Mouse (Mus musculus) kidney, embryonic 14.5 days (tissue): ENCODE data around the gene Nom1. TPM values are rescaled to one million over a fixed set of nuclear protein-coding genes. Genes with fewer than 3 reads are reported as not detected.
A peak's percentile ranks its signal among the peaks of the same experiment; 100 is the strongest.
"Not testable (repeated sequence)": the region's sequence is repeated elsewhere in the genome, so short reads cannot be mapped to it uniquely, and the experiment has no call there.

Experiments used
- ATAC-seq: fragments of 200-750 bp; cut with Nextera tagmentation; 2 replicates; pipeline ENCODE4 v1.8.0; 2017; ENCODE audit warnings: moderate number of reproducible peaks, mild to moderate bottlenecking, moderate TSS enrichment, moderate library complexity; ENCODE audit not compliant: low FRiP score, low TSS enrichment
- H3K27ac ChIP-seq: fragments of 300-500 bp; sonication (generic); 2 replicates; pipeline ENCODE4 v1.5.1; 2014; ENCODE audit warnings: low read depth, mild to moderate bottlenecking, low read length, moderate library complexity, mixed read lengths
- H3K27me3 ChIP-seq: fragments of 300-500 bp; sonication (generic); 2 replicates; pipeline ENCODE4 v1.6.1; 2014; ENCODE audit warnings: mild to moderate bottlenecking, low read length; ENCODE audit not compliant: control insufficient read depth, insufficient read depth
- H3K36me3 ChIP-seq: fragments of 300-500 bp; sonication (generic); 2 replicates; pipeline ENCODE4 v1.6.1; 2014; ENCODE audit warnings: low read length, mixed read lengths; ENCODE audit not compliant: control insufficient read depth, insufficient read depth
- H3K4me1 ChIP-seq: fragments of 300-500 bp; sonication (generic); 2 replicates; pipeline ENCODE4 v1.6.1; 2014; ENCODE audit warnings: low read length, mixed read lengths; ENCODE audit not compliant: control insufficient read depth, insufficient read depth
- H3K4me2 ChIP-seq: fragments of 300-500 bp; sonication (generic); replicated peaks from 2 replicates; pipeline ENCODE4 v1.6.1; 2014; ENCODE audit warnings: low read depth, mild to moderate bottlenecking, low read length
- H3K4me3 ChIP-seq: fragments of 300-500 bp; sonication (generic); 2 replicates; pipeline ENCODE4 v1.5.1; 2014; ENCODE audit warnings: mild to moderate bottlenecking, low read length
- H3K9ac ChIP-seq: fragments of 300-500 bp; sonication (generic); 2 replicates; pipeline ENCODE4 v1.6.1; 2014; ENCODE audit warnings: low read depth, mild to moderate bottlenecking, low read length, moderate library complexity
- H3K9me3 ChIP-seq: fragments of 300-500 bp; sonication (generic); 2 replicates; pipeline ENCODE4 v1.6.1; 2016; ENCODE audit warnings: low read length; ENCODE audit not compliant: control insufficient read depth
- WGBS: fragments of 180-500 bp; shearing (Covaris S2); extraction: QIAGEN DNeasy Blood & Tissue Kit; methylation state at CpG from one replicate; pipeline ENCODE4 v1.1.7; 2014; 5-methylcytosine and 5-hydroxymethylcytosine counted together
- polyA plus RNA-seq: library from polyadenylated mRNA; unstranded; fragments of >200 nt; fragmentation: Nextera tagmentation; extraction: Ambion mirVana; gene quantifications from 2 replicates; pipeline ENCODE4 v1.2.1, GENCODE M21; 2014

The Nom1 gene
- polyA plus RNA-seq, 1 experiment from 2014 or later = 20.7 TPM

DNA sequence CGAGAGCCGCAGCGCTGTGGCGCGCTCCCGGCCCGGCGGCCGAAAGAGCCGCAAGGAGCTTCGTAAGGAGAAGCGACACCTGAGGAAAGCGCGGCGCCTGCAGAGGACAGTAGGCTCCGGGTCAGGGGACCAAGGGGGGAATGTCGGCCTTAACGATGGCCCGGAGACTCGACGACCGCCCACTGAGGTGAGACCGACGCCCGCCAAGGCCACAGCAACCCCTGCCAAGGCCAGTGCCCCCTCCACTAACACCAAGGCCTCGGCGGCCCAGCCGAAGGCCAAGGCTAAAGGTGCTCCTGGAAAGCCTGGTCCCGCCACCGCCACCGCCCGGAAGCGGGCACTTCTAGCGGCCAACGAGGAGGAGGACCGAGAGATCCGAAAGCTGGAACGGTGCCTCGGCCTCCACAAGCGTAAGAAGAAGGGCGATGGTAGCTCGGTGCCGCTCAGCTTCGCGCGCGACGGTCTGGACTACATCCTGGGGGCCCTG, 451 bp downstream of the Nom1 start:
- Histone ChIP-seq H3K4me1 (peaks cover 14% of the 10 kb centered on the region), H3K27ac (peak overlapping the region; percentile 67), H3K36me3 (peaks cover 37% of the 10 kb centered on the region), H3K9me3 (no peaks in the 10 kb centered on the region), H3K27me3 (peaks cover 3% of the 10 kb centered on the region; the same call in 1 of the 2 replicates), H3K9ac (peak overlapping the region; percentile 84), H3K4me3 (peak overlapping the region; percentile 95), H3K4me2 (peak overlapping the region; percentile 91)
- under 1% methylated on average over 45 of the region's 48 CpGs for WGBS
- ATAC-seq = peak; percentile 74

- 46% methylated on average over 8 of the region's 8 CpGs for WGBS
- Histone ChIP-seq H3K27ac (no peak overlapping the region), H3K4me2 (peak overlapping the region; percentile 91)
These were observed 1.0 kb downstream of the Nom1 start for GRCm38 (mm10) chr5:29435491-29435890.

GRCm38 (mm10) chr5:29436728-29437127, 2.3 kb downstream of the Nom1 start:
- H3K27ac ChIP-seq, H3K9me3 ChIP-seq, H3K27me3 ChIP-seq, H3K9ac ChIP-seq, ATAC-seq, H3K4me3 ChIP-seq: not testable (repeated sequence)
- peaks cover 14% of the 10 kb centered on the region for H3K4me1 ChIP-seq
- peaks cover 54% of the 10 kb centered on the region for H3K36me3 ChIP-seq
- 0 out of 2 replicates have a peak overlapping the region, but pooled peaks have one; percentile 91 for H3K4me2 ChIP-seq
- 95% methylated on average over 6 of the region's 6 CpGs for whole genome bisulfite sequencing

More at GRCm38 (mm10) chr5:29435491-29435890, 1.0 kb downstream of the Nom1 start:
- no peaks in the 10 kb centered on the region for H3K9me3 ChIP-seq
- peaks cover 14% of the 10 kb centered on the region for H3K4me1 ChIP-seq
- peaks cover 3% of the 10 kb centered on the region; the same call in 1 of the 2 replicates for H3K27me3 ChIP-seq
- peaks cover 42% of the 10 kb centered on the region for H3K36me3 ChIP-seq
- ATAC-seq = no peak
- peak overlapping the region; percentile 95 for H3K4me3 ChIP-seq
- peak overlapping the region; percentile 84 for H3K9ac ChIP-seq

DNA sequence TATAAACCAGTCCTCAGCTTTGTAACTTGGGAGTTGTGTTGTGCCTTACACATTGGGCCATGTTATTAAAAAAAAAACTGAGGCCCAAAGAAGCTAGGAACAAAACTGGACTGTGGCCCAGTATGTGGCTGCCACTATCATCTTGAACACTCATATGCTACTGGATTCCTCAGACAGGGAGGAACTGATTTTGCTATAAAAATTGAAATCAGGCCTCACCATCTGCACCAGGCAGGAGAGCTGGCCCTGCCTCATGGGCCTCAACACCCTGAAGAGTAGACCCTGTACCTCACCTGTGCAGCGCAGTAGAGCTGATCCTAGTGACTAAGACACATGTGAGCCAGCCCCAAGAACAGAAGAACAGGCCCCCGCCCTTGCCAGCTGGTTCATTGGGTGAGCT, 10.8 kb downstream of the Nom1 start:
- H3K4me2 ChIP-seq = no peak overlapping the region

DNA sequence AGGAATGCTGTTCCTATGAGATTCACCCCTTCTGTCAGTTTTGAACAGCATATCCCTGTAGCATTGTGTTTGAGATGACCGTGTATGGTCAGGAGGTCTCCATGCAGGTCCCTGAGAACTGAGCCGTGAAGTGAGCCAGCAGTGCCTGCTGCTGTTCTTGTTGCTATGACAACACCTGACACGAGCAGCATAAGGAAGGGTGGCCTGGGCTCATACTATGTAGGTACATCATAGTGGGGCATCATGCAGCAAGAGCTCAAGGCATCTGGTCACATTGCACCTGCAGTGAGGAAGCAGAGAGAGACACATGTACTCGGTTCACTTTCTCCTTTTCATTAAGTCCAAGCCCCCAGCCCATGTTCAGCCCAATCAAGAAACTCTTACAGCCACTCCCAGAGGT, 17.9 kb downstream of the Nom1 start:
- no peak overlapping the region for H3K27ac ChIP-seq
- peaks cover 66% of the 10 kb centered on the region for H3K36me3 ChIP-seq
- no peak overlapping the region for H3K4me3 ChIP-seq
- no peak overlapping the region for H3K9ac ChIP-seq
- no peak overlapping the region for H3K4me2 ChIP-seq
- ATAC-seq = no peak
- H3K4me1 ChIP-seq = no peaks in the 10 kb centered on the region
- H3K9me3 ChIP-seq = no peaks in the 10 kb centered on the region
- 63% methylated on average over 4 of the region's 4 CpGs for WGBS
- H3K27me3 ChIP-seq = no peaks in the 10 kb centered on the region

More for the DNA sequence above, 10.8 kb downstream of the Nom1 start:
- Histone ChIP-seq H3K27ac (no peak overlapping the region), H3K36me3 (peaks cover 91% of the 10 kb centered on the region), H3K4me3 (no peak overlapping the region), H3K9ac (no peak overlapping the region), H3K9me3 (no peaks in the 10 kb centered on the region), H3K27me3 (no peaks in the 10 kb centered on the region), H3K4me1 (no peaks in the 10 kb centered on the region)
- ATAC-seq = no peak
- WGBS = 98% methylated on average over 2 of the region's 2 CpGs

- no peaks in the 10 kb centered on the region for H3K9me3 ChIP-seq
- H3K27ac ChIP-seq = no peak overlapping the region
- no peak overlapping the region for H3K4me3 ChIP-seq
- no peak overlapping the region for H3K9ac ChIP-seq
- no peaks in the 10 kb centered on the region for H3K4me1 ChIP-seq
- H3K36me3 ChIP-seq = peaks cover 35% of the 10 kb centered on the region; the same call in 1 of the 2 replicates
- no peak for ATAC-seq
- 83% methylated on average over 5 of the region's 5 CpGs for WGBS
- H3K4me2 ChIP-seq = no peak overlapping the region
- no peaks in the 10 kb centered on the region for H3K27me3 ChIP-seq
These were observed 22.6 kb downstream of the Nom1 start for GRCm38 (mm10) chr5:29456895-29457656.

- ATAC-seq = no peak
- 45% methylated on average over 9 of the region's 9 CpGs for WGBS
- no peak overlapping the region for H3K27ac ChIP-seq
- H3K9me3 ChIP-seq = no peaks in the 10 kb centered on the region
- no peak overlapping the region for H3K9ac ChIP-seq
- H3K27me3 ChIP-seq = peaks cover 20% of the 10 kb centered on the region
- no peak overlapping the region for H3K4me3 ChIP-seq
- no peak overlapping the region for H3K4me2 ChIP-seq
- H3K4me1 ChIP-seq = no peaks in the 10 kb centered on the region
- H3K36me3 ChIP-seq = peaks cover 8% of the 10 kb centered on the region; the same call in 1 of the 2 replicates
These were observed 28.7 kb downstream of the Nom1 start for GRCm38 (mm10) chr5:29462943-29463686.

DNA sequence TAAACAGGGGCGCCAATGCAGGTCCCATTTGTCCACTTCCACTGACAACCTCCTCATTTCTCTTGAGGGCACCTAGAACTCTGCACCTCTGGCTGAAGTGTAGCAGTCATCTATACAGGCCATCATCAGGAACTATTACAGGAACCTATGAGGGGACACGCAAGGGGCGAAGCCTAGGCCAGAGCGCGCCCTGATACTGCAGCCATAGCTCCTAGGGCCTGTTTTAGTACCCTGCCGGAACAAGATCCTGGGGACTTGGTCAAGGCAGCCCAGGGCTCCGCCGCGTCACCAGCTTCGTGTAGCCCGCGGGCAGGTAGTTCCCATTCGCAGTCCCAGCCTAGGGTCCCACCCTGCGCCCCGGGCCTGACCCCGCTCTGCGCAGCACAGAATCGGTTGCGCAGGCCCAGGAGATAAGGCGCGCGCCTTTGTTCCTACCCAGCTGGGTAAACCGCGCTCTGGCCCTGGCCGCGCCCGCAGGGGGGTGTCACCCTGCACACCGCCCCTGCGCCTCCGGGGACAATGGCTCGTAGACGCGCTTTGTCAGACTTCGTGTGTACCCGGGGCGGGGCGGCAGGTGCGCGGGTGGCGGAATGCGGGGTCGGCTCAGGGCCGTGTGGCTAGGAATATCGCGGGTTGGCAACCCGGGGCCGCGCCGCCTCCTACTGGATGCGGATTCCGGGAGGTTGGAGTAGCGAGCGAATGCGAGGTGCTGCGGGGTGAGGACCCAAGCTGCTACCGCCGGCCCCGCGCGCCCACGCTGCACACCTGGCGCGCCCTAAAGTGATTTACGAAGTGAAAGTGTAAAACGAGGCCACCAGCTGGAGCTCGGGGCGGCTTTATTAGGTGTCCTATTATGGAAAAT, 33.3 kb downstream of the Nom1 start:
- H3K4me1 ChIP-seq = no peaks in the 10 kb centered on the region
- H3K36me3 ChIP-seq = no peaks in the 10 kb centered on the region
- WGBS = 2% methylated on average over 67 of the region's 67 CpGs
- no peaks in the 10 kb centered on the region for H3K9me3 ChIP-seq
- H3K4me3 ChIP-seq = peak overlapping the region; percentile 40
- H3K4me2 ChIP-seq = peak overlapping the region; percentile 50
- no peak overlapping the region for H3K27ac ChIP-seq
- peaks cover 61% of the 10 kb centered on the region for H3K27me3 ChIP-seq
- ATAC-seq = peak; percentile 25; the same call in 1 of the 2 replicates
- peak overlapping the region; percentile 24; the same call in 1 of the 2 replicates for H3K9ac ChIP-seq
